Mouse (Mus musculus) intestine, embryonic 14.5 days (tissue): ENCODE results near the gene Efs. TPM values are rescaled to one million over a fixed set of nuclear protein-coding genes. Genes with fewer than 3 reads are reported as not detected.
A peak's percentile ranks its signal among the peaks of the same experiment; 100 is the strongest.
"Not testable (repeated sequence)": the region's sequence is repeated elsewhere in the genome, so short reads cannot be mapped to it uniquely, and the experiment has no call there.

ENCODE experiments used
- ATAC-seq: fragments of 200-750 bp; cut with Nextera tagmentation; replicated peaks from 2 replicates; pipeline ENCODE4 v1.8.0; 2017; ENCODE audit warnings: low read depth, moderate number of reproducible peaks, moderate TSS enrichment, moderate library complexity; ENCODE audit not compliant: low FRiP score, low TSS enrichment
- DNase-seq: peaks from one replicate; pipeline ENCODE4 v3.0.0-alpha.2; 2018; ENCODE audit warnings: low spot score
- H3K27ac ChIP-seq: fragments of 300-500 bp; sonication (generic); 2 replicates; pipeline ENCODE4 v1.5.1; 2014; ENCODE audit warnings: low read depth, mild to moderate bottlenecking, control low read depth
- H3K27me3 ChIP-seq: fragments of 300-500 bp; sonication (generic); replicated peaks from 2 replicates; pipeline ENCODE4 v1.6.1; 2014; ENCODE audit warnings: low read length, control low read depth; ENCODE audit not compliant: control insufficient read depth, insufficient read depth
- H3K36me3 ChIP-seq: fragments of 300-500 bp; sonication (generic); 2 replicates; pipeline ENCODE4 v1.6.1; 2014; ENCODE audit warnings: low read length, control low read depth; ENCODE audit not compliant: control insufficient read depth, insufficient read depth
- H3K4me1 ChIP-seq: fragments of 300-500 bp; sonication (generic); replicated peaks from 2 replicates; pipeline ENCODE4 v1.6.1; 2014; ENCODE audit warnings: low read length, control low read depth, mixed read lengths; ENCODE audit not compliant: control insufficient read depth, insufficient read depth
- H3K4me2 ChIP-seq: fragments of 300-500 bp; sonication (generic); 2 replicates; pipeline ENCODE4 v1.6.1; 2014; ENCODE audit warnings: low read length
- H3K4me3 ChIP-seq: fragments of 300-500 bp; sonication (generic); 2 replicates; pipeline ENCODE4 v1.5.1; 2014; ENCODE audit warnings: low read depth, low read length, control low read depth, mixed read lengths
- H3K9ac ChIP-seq: fragments of 300-500 bp; sonication (generic); 2 replicates; pipeline ENCODE4 v1.6.1; 2014; ENCODE audit warnings: mild to moderate bottlenecking, low read length
- H3K9me3 ChIP-seq: fragments of 300-500 bp; sonication (generic); 2 replicates; pipeline ENCODE4 v1.6.1; 2016; ENCODE audit warnings: low read length, control low read depth; ENCODE audit not compliant: control insufficient read depth
- WGBS: fragments of 180-500 bp; shearing (Covaris S2); extraction: QIAGEN DNeasy Blood & Tissue Kit; methylation state at CpG from one replicate; pipeline ENCODE4 v1.1.7; 2014; 5-methylcytosine and 5-hydroxymethylcytosine counted together
- polyA plus RNA-seq: library from polyadenylated mRNA; unstranded; fragments of >200 nt; fragmentation: Nextera tagmentation; extraction: Ambion mirVana; gene quantifications from 2 replicates; pipeline ENCODE4 v1.2.1, GENCODE M21; 2014

Gene Efs
- 31.4 and 31.6 TPM in 2 replicates for polyA plus RNA-seq

- DNase-seq (peak; percentile 85), ATAC-seq (peak; percentile 57)
- Histone ChIP-seq H3K9me3 (peaks cover 9% of the 10 kb centered on the region), H3K27ac (peak within 1 kb of the TSS; percentile 99), H3K27me3 (no peaks in the 10 kb centered on the region), H3K9ac (peak within 1 kb of the TSS; percentile 82), H3K4me1 (peaks cover 30% of the 10 kb centered on the region), H3K4me3 (peak within 1 kb of the TSS; percentile 68), H3K4me2 (peak within 1 kb of the TSS; percentile 91), H3K36me3 (peaks cover 7% of the 10 kb centered on the region)
- WGBS, result 2% methylated on average over 57 of the region's 57 CpGs
Measured at GRCm38 (mm10) chr14:54925349-54926342, at the start of gene Efs. Gene Efs (minus strand): TSS chr14:54926126.

- no peaks in the 10 kb centered on the region for H3K9me3 ChIP-seq
- H3K4me2 ChIP-seq, result no peak overlapping the region
- H3K27me3 ChIP-seq, result no peaks in the 10 kb centered on the region
- H3K36me3 ChIP-seq, result no peaks in the 10 kb centered on the region
- H3K4me1 ChIP-seq, result no peaks in the 10 kb centered on the region
- DNase-seq (no peak), ATAC-seq (no peak)
- WGBS, result 85% methylated on average over 6 of the region's 6 CpGs
- H3K27ac ChIP-seq, result no peak overlapping the region
- H3K9ac ChIP-seq, result no peak overlapping the region
- H3K4me3 ChIP-seq, result no peak overlapping the region
Measured at GRCm38 (mm10) chr14:54974068-54974791, 48.3 kb upstream of the Efs start.

GRCm38 (mm10) chr14:54972786-54973185 is 46.9 kb upstream of the Efs start:
- not testable (repeated sequence) for H3K4me1 ChIP-seq, ATAC-seq, H3K27ac ChIP-seq, H3K9ac ChIP-seq, H3K9me3 ChIP-seq, H3K36me3 ChIP-seq, H3K4me2 ChIP-seq, DNase-seq, H3K4me3 ChIP-seq, H3K27me3 ChIP-seq
- 93% methylated on average over 7 of the region's 11 CpGs for WGBS

GRCm38 (mm10) chr14:54968344-54968743 is 42.4 kb upstream of the Efs start:
- no peak for DNase-seq
- Histone ChIP-seq H3K9ac (no peak overlapping the region), H3K27ac (no peak overlapping the region), H3K36me3 (no peaks in the 10 kb centered on the region), H3K9me3 (no peaks in the 10 kb centered on the region), H3K27me3 (no peaks in the 10 kb centered on the region), H3K4me3 (no peak overlapping the region), H3K4me2 (no peak overlapping the region), H3K4me1 (no peaks in the 10 kb centered on the region)
- no peak for ATAC-seq

- 73% methylated on average over 3 of the region's 3 CpGs for WGBS
- H3K27me3 ChIP-seq, result no peaks in the 10 kb centered on the region
- H3K4me1 ChIP-seq, result no peaks in the 10 kb centered on the region
- ATAC-seq (no peak), DNase-seq (no peak)
- H3K36me3 ChIP-seq, result no peaks in the 10 kb centered on the region
- no peak overlapping the region for H3K27ac ChIP-seq
- H3K4me3 ChIP-seq, result no peak overlapping the region
- no peak overlapping the region for H3K9ac ChIP-seq
- no peak overlapping the region for H3K4me2 ChIP-seq
- H3K9me3 ChIP-seq, result no peaks in the 10 kb centered on the region
Measured at GRCm38 (mm10) chr14:54967874-54968273, 41.9 kb upstream of the Efs start.

- WGBS, result 56% methylated on average over 7 of the region's 7 CpGs
- Histone ChIP-seq H3K4me1 (no peaks in the 10 kb centered on the region), H3K4me2 (no peak within 1 kb of the TSS), H3K4me3 (no peak within 1 kb of the TSS), H3K9ac (no peak within 1 kb of the TSS), H3K27me3 (no peaks in the 10 kb centered on the region), H3K27ac (no peak within 1 kb of the TSS), H3K9me3 (no peaks in the 10 kb centered on the region), H3K36me3 (no peaks in the 10 kb centered on the region)
- ATAC-seq, result no peak
- no peak for DNase-seq
Measured at GRCm38 (mm10) chr14:54966320-54966977, 40.5 kb upstream of the Efs start, which contains the start of gene Myh6. Gene Myh6 (minus strand): TSS chr14:54966927.

- Histone ChIP-seq H3K9me3 (no peaks in the 10 kb centered on the region), H3K36me3 (no peaks in the 10 kb centered on the region), H3K27ac (no peak overlapping the region), H3K4me2 (no peak overlapping the region), H3K27me3 (no peaks in the 10 kb centered on the region), H3K4me1 (no peaks in the 10 kb centered on the region), H3K9ac (no peak overlapping the region), H3K4me3 (no peak overlapping the region)
- DNase-seq (no peak), ATAC-seq (no peak)
- 60% methylated on average over 6 of the region's 6 CpGs for WGBS
Measured at GRCm38 (mm10) chr14:54965631-54966030, 39.7 kb upstream of the Efs start.

GRCm38 (mm10) chr14:54965044-54965443 is 39.1 kb upstream of the Efs start:
- Histone ChIP-seq H3K27me3 (no peaks in the 10 kb centered on the region), H3K36me3 (no peaks in the 10 kb centered on the region), H3K4me1 (no peaks in the 10 kb centered on the region), H3K4me2 (no peak overlapping the region), H3K27ac (no peak overlapping the region), H3K9ac (no peak overlapping the region), H3K4me3 (no peak overlapping the region), H3K9me3 (no peaks in the 10 kb centered on the region)
- ATAC-seq (no peak), DNase-seq (no peak)
- WGBS, result 77% methylated on average over 15 of the region's 15 CpGs
